Mouse (Mus musculus) olfactory bulb, adult 2 months (tissue): ENCODE results near the gene Gimap4.

Source experiments
- CTCF ChIP-seq: fragments of 200-500 bp; IDR thresholded peaks from 2 replicates; pipeline ENCODE4 v1.5.1; 2012; ENCODE audit warnings: low read depth, mild to moderate bottlenecking, low read length, moderate library complexity; ENCODE audit not compliant: insufficient read depth
- POLR2A ChIP-seq: fragments of 200-500 bp; IDR thresholded peaks from 2 replicates; pipeline ENCODE4 v1.6.1; 2012; ENCODE audit warnings: mild to moderate bottlenecking, low read depth, low read length, moderate library complexity; ENCODE audit not compliant: insufficient read depth

DNA sequence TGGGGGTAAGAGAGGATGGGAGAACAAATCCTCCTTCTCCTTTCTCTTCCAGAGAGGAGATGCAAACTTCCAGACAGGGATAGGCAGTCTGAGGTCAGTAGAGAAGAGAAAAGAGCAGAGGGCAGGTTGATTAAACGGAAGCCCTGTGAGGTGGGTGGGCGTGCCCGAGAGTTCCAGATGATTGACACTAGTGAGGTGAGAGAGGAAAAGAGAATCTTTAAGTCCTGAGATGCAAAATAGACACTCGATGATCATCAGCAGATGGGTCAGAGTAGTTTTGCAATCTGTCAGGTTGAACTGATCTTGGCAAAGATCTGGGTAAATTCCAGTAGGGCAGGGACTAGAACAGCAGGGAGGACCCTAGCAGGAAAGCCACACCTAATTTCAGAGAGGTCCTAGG is 19.6 kb upstream of the Gimap4 start:
- TF ChIP-seq POLR2A (no peak), CTCF (no peak)
